Mouse (Mus musculus): ENCODE data around the gene Dync1i1.

Dync1i1 gene

DNA sequence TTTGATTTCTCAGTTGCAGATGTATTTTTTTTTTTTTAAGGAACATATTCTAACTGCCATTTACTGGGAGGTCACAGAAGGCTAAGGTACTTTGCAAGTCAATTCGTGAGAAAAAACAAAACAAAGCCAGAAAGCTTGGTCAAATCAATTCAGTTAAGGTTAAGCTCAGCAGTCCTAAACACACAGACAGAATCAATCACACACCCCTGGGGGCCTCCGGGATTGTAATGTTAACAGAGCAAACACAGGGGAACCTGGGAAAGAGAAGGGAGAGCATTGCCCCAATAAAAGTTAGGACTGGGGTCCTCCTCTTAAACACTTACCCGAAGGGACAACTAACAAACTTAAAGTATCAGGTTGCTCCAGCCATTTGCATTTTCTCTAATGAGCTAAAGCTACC lies 344.6 kb downstream of the Dync1i1 start:
- DNase-seq (ENCODE audit: low read depth) = no peak

DNA sequence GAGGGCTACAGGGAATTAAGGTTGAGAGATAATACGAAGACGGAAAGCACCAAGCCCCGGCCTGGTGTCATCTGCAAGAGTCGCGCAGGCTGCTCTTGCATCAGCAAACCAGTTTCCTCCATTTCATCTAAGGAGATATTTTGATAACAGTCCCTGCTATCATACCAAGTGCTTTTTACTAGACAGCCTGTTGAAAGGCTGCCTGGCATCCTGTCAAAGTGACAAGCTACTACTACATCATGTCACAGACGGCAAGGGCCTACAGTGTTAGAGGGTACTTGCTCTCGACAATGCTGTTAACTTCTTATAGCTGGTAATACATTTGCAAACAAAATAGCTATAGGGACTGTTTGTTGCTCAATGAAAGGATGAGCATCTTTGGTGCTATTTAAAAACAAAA lies 345.6 kb downstream of the Dync1i1 start:
- DNase-seq (ENCODE audit: low read depth) = no peak

- DNase-seq (ENCODE audit: low read depth) = no peak
Measured at GRCm38 (mm10) chr6:6075940-6076447, 350.6 kb downstream of the Dync1i1 start.

DNA sequence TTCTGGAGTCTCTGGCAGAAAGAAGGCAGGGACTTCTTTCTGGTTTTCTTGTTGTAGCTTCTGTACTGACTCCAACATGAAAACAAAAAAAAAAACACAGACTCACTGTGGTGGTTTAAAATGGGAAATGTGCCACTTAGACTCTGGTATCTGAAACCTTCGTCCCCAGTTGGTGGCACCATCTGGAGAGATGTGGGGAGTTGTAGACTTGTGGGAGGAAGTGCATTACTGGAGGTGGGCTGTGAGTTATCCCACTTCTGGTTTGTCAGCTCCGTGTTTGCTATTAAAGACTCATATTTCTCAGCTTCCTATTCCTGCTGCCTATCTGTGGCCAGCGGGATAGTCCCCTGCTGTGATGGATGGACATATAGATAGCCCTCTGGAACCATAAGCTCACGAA lies 351.8 kb downstream of the Dync1i1 start:
- no peak for DNase-seq (ENCODE audit: low read depth)

Measured in 416B (cell line).